Mouse (Mus musculus): ENCODE results near the gene Olfr551.

DNA sequence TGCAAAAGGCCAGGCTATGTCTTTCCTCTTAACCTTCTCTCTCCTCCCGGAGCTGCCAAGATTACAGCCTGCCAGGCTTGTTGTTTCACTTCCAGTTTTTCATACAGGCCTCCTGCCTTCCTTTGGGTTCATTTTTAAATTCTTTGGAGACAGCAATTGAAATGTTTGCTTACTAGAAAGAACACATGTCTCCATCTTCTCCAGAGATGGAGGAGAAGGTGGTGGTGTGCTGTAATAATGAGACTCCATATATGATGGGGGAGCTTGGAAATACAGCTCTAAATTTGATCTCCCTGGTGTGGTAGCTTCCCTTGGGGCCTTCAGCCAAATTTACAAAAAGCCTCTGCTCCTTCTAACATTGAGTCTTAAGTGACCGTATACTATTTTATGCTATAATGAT is 51.1 kb downstream of the Olfr551 start, which contains the start of gene Olfr548-ps1:
- TF ChIP-seq CTCF (IDR thresholded peaks at IDR 0.05) (no peak), POLR2A (IDR thresholded peaks at IDR 0.05; ENCODE audit: insufficient read depth, low read depth, low read length) (no peak)

Data from heart, adult 2 months (tissue).